Mouse (Mus musculus) lung, adult 2 months (tissue): Measurements from ENCODE around the gene Gm17660.
A peak's percentile ranks its signal among the peaks of the same experiment; 100 is the strongest.

Source experiments
- CTCF ChIP-seq: fragments of 200-500 bp; IDR thresholded peaks from 2 replicates; pipeline ENCODE4 v1.5.1; 2011; ENCODE audit warnings: mild to moderate bottlenecking, low read length, control low read depth; ENCODE audit not compliant: insufficient read depth
- POLR2A ChIP-seq: fragments of 200-500 bp; IDR thresholded peaks from 2 replicates; pipeline ENCODE4 v1.6.1; 2011; ENCODE audit warnings: low read depth, mild to moderate bottlenecking, control low read depth, low read length, borderline replicate concordance; ENCODE audit errors: extremely low read depth

- TF ChIP-seq POLR2A = peak; percentile 83; the same call in 1 of the 2 replicates
- TF ChIP-seq CTCF = no peak
Measured at GRCm38 (mm10) chr5:104046256-104047199, 30.9 kb downstream of the Gm17660 start, which contains the start of gene Nudt9.
